Mouse (Mus musculus): ENCODE results near the gene Atp2b4. TPM values are rescaled to one million over a fixed set of nuclear protein-coding genes. Genes with fewer than 3 reads are reported as not detected.

The Atp2b4 gene
- total RNA-seq, 2 experiments from 2014 or later: 7.1 to 11.6 TPM

- no peak for DNase-seq (ENCODE audit: low spot score)
Observed at GRCm38 (mm10) chr1:133798821-133799415, 1.9 kb downstream of the Atp2b4 start.

- DNase-seq (ENCODE audit: low spot score): peak; percentile 43
Observed at GRCm38 (mm10) chr1:133797979-133798820, 2.6 kb downstream of the Atp2b4 start.

- DNase-seq (ENCODE audit: low spot score): no peak
Observed at GRCm38 (mm10) chr1:133797327-133797978, 3.4 kb downstream of the Atp2b4 start.

- DNase-seq (ENCODE audit: low spot score): no peak
Observed at GRCm38 (mm10) chr1:133793646-133794045, 7.2 kb downstream of the Atp2b4 start.

- DNase-seq (ENCODE audit: low spot score): no peak
Observed at GRCm38 (mm10) chr1:133790011-133790410, 10.8 kb downstream of the Atp2b4 start.

GRCm38 (mm10) chr1:133788864-133789263 is 12.0 kb downstream of the Atp2b4 start:
- no peak for DNase-seq (ENCODE audit: low spot score)

GRCm38 (mm10) chr1:133787500-133788210 is 13.2 kb downstream of the Atp2b4 start:
- DNase-seq (ENCODE audit: low spot score): no peak

GRCm38 (mm10) chr1:133784621-133785020 is 16.2 kb downstream of the Atp2b4 start:
- no peak for DNase-seq (ENCODE audit: low spot score)

GRCm38 (mm10) chr1:133781531-133781930 is 19.3 kb downstream of the Atp2b4 start:
- DNase-seq (ENCODE audit: low spot score): no peak

- no peak for DNase-seq (ENCODE audit: low spot score)
Observed at GRCm38 (mm10) chr1:133779043-133779442, 21.8 kb downstream of the Atp2b4 start.

- DNase-seq (ENCODE audit: low spot score): no peak
Observed at GRCm38 (mm10) chr1:133777651-133778231, 23.1 kb downstream of the Atp2b4 start.

- DNase-seq (ENCODE audit: low spot score): no peak
Observed at GRCm38 (mm10) chr1:133772553-133772952, 28.3 kb downstream of the Atp2b4 start.

GRCm38 (mm10) chr1:133771831-133772399 is 28.9 kb downstream of the Atp2b4 start:
- no peak for DNase-seq (ENCODE audit: low spot score)

- DNase-seq (ENCODE audit: low spot score): no peak
Observed at GRCm38 (mm10) chr1:133767994-133768393, 32.8 kb downstream of the Atp2b4 start.

- no peak for DNase-seq (ENCODE audit: low spot score)
Observed at GRCm38 (mm10) chr1:133766901-133767529, 33.8 kb downstream of the Atp2b4 start.

GRCm38 (mm10) chr1:133765376-133765775 is 35.5 kb downstream of the Atp2b4 start:
- no peak for DNase-seq (ENCODE audit: low spot score)

GRCm38 (mm10) chr1:133762946-133763422 is 37.9 kb downstream of the Atp2b4 start:
- no peak for DNase-seq (ENCODE audit: low spot score)

GRCm38 (mm10) chr1:133761278-133761677 is 39.6 kb downstream of the Atp2b4 start:
- DNase-seq (ENCODE audit: low spot score): no peak

- DNase-seq (ENCODE audit: low spot score): no peak
Observed at GRCm38 (mm10) chr1:133754317-133754868, 46.4 kb downstream of the Atp2b4 start.

GRCm38 (mm10) chr1:133753325-133753724 is 47.5 kb downstream of the Atp2b4 start:
- no peak for DNase-seq (ENCODE audit: low spot score)

Measured in gastrocnemius, adult 18-20 months (tissue).